Mouse (Mus musculus): ENCODE results near the gene Cox10.
"Not testable (repeated sequence)": the region's sequence is repeated elsewhere in the genome, so short reads cannot be mapped to it uniquely, and the experiment has no call there.

Cox10 gene
- long read RNA-seq, experiment 1, transcript Cox10-201 (7 exons, 2,915 nt), result major isoform, 24 of 30 reads
- long read RNA-seq, experiment 1, partial matches to known transcripts, result 3 of 30 reads
- long read RNA-seq, experiment 1, other reads (novel, unspliced or antisense), result 2 of 30 reads
- long read RNA-seq, experiment 2, transcript Cox10-201 (7 exons, 2,915 nt), result major isoform, 31 of 36 reads
- long read RNA-seq, experiment 2, partial matches to known transcripts, result 0 of 36 reads
- long read RNA-seq, experiment 2, other reads (novel, unspliced or antisense), result 5 of 36 reads

GRCm38 (mm10) chr11:64078956-64079726 is at the start of gene Cox10:
Gene Cox10, minus strand, starts transcription at chr11:64079468.
- intact Hi-C loops (cut with DNase I), result loop anchor here (2.0 kb wide), 1 partner anchor 154 kb away; no protein-coding TSS in a partner anchor

GRCm38 (mm10) chr11:64128016-64128415 is 48.7 kb upstream of the Cox10 start:
- intact Hi-C loops (cut with DNase I), result no loop called here

GRCm38 (mm10) chr11:64125471-64125870 is 46.2 kb upstream of the Cox10 start:
- intact Hi-C loops (cut with DNase I), result no loop called here

DNA sequence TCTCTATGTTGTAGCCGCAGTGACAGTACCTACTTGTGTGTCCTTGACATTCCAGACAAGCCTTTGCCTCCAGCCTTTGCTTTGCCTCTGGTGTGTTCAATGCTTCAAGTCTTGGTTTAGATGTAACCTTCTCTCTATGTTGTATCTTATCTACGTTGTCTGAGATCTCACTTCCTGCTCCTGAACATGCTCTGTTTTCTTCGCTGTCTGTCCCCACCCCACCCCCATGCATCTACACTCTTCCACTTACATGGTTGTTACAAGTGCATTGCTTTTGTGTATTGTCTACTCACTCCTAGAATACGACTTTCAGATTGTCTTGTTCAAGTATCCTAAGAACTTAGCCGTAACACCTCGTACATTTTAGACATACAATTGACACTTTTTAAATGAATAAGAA is 43.9 kb upstream of the Cox10 start:
- intact Hi-C loops (cut with DNase I), result not testable (repeated sequence)

- intact Hi-C loops (cut with DNase I), result no loop called here
Observed at GRCm38 (mm10) chr11:64116711-64117110, 37.4 kb upstream of the Cox10 start.

DNA sequence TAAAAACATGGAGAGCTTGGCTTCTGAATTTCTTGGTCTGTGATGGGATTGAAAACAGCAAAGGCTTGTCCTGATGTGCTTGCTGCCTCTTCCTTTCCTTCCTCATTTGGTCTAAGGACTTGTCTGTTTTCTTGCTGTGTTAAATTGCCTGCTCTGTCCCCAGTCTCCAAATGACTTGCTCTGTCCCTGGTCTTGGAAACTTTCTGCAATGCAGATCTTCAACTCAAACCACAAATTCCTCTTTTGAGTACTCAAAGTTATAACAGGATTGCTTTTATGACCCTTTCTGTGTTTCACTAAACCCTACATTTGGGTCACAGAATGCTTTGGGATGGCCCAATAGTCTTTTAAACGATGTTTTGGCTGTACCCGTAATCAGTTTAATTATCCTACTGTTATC is 36.6 kb upstream of the Cox10 start:
- intact Hi-C loops (cut with DNase I), result no loop called here

- intact Hi-C loops (cut with DNase I), result no loop called here
Observed at GRCm38 (mm10) chr11:64115101-64115500, 35.8 kb upstream of the Cox10 start.

GRCm38 (mm10) chr11:64100060-64100459 is 20.8 kb upstream of the Cox10 start:
- intact Hi-C loops (cut with DNase I), result no loop called here

DNA sequence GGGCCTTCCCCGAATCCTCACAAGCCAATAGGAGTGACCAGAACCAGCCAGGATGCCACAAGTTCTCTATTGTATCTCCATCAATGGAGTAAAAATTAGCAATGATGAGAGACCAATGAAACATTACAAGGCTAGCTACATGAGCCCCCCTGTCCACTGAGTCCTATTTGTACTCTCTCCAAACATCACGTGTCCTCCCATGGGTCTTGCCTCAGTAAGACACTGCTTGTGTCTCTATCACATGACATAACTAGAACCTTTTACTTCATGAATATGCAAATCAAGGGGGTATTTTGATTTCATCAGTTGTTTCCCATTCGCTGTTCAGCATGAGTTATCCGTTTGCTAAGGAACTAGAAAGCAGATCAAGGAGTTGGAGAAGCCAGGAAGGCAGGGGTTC is 13.8 kb upstream of the Cox10 start:
- intact Hi-C loops (cut with DNase I), result no loop called here

GRCm38 (mm10) chr11:64091150-64091549 is 11.9 kb upstream of the Cox10 start:
- intact Hi-C loops (cut with DNase I), result no loop called here

- intact Hi-C loops (cut with DNase I), result no loop called here
Observed at GRCm38 (mm10) chr11:64089682-64090081, 10.4 kb upstream of the Cox10 start.

DNA sequence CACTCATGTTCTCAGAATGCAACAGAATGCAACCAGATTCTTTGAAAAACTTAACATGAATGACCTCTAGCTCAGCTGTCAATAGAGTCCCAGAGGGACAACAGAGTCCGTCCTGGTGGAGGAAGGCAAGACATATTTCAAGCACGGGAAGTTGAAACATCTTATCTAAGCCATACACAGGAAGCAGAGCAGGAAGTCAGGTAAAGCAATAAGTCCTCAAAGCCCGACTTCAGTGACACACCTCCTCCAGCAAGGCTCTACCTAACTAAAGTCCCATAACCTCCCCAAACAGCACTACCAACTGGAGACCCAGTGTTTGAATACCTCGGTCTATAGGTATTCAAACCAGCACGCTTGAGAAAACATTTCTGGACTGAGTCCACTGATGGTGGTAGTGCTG is 6.6 kb upstream of the Cox10 start:
- intact Hi-C loops (cut with DNase I), result no loop called here

DNA sequence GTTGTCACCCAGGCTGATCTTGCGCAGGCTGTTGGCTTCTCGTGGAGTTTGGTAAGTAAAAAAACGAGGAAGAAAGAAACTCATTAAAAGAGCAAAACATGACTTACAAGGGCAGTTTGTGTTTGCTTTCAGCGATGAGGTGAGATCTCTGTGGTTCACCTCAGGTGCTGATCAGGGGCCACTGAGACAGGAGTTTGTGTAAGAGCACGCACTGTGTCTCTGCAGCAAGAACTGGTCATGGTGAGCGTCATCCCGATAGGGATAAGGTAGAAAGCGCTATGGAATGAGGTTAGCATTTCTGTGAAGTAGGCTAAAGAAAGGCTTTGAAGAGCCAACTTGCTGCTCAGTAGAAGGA is 436 bp upstream of the Cox10 start:
- intact Hi-C loops (cut with DNase I), result loop anchor here (2.0 kb wide), 1 partner anchor 155 kb away; no protein-coding TSS in a partner anchor

DNA sequence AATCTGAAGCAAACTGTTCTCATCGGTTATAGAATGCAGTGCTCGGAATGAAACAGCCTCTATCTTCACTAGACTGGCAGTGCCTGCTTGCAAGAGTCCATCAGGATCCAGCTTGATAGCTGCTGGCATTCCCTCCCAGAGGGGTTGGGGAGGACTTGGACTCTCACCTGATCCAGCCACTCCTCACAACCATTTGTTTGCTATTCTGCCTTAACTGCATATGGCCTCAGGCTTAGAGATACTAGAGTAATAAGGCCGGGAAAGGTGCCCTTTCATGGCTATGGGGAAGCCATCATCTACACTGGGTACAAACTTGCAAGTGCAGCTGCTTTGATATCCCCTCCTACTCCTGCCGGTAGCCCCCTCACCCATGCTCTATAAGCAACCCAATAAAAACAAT is 3.1 kb downstream of the Cox10 start:
- intact Hi-C loops (cut with DNase I), result no loop called here

DNA sequence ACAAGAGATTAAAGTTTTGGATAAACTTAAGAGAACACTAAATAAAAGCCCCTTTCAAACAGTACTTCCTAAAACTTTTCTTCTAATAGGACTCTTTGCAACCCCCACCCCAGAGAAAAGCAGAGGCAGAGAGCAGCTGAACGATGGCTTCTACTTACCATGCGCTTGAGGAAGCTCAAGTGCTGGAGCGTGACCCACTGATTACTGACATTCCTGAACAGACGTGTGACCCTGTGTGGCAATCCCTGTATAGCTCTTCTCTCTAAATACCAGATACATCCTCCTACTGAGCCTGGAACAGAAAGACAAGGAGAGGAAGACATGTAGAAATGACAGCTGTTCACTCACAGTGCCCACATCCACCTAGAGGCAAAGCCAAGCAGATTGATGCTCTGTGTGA is 5.9 kb downstream of the Cox10 start:
- intact Hi-C loops (cut with DNase I), result no loop called here

- intact Hi-C loops (cut with DNase I), result no loop called here
Observed at GRCm38 (mm10) chr11:64071536-64071935, 7.7 kb downstream of the Cox10 start.

DNA sequence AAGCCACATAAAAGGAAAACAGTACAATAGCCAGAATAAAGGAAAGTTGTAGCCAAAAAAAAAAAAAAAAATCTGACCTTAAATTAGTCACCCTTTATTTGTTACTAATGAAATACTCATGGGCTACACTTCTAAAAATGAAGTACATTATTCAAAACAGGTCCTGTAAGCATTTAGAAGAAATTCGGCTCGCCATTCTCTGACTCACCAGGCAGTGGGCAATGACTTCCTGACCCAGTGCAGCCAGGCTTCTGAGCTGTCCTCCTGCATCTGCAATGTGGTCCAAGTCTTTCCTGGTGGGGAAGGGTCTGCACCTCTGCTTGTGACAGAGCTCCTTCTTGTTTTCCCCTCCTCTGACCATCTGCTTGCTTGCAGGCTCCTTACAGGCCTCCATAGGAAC is 13.3 kb downstream of the Cox10 start:
- intact Hi-C loops (cut with DNase I), result no loop called here

DNA sequence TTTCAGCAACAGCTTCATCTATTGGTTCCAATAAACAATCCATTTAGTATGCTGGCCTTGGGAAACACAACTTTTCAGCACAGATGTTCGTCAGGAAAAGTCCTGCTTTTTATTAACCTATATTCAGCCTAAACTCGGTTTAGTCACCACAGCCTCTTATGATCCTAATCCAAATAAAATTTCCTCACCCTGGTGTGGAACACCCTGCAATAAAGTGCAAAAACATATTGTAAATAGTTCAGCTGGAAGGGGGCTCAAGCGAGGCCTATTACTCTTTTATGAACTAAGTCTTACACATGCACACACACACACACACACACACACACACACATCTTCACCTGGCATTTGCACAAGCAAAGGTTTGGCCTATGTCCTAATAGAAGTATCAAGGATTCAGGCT is 16.1 kb downstream of the Cox10 start:
- intact Hi-C loops (cut with DNase I), result no loop called here

DNA sequence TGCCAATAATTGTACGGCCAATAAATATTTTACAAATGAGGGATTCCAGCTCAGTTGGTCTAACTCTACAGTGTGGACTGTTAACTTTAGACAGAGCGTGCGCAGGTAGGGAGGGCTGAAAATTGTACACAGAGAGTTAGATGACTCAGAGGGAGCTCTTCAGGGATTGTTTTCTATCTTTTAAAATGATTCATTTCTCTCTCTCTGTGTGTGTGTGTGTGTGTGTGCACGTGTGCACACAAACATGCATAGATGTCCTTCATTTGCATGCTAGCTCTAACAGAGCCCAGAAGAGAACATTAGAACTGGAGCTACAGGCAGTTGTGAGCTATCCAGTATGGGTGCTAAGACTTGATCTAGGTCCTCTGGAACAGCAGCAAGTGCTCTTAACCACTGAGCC is 17.0 kb downstream of the Cox10 start:
- intact Hi-C loops (cut with DNase I), result no loop called here

GRCm38 (mm10) chr11:64059305-64059704 is 20.0 kb downstream of the Cox10 start:
- intact Hi-C loops (cut with DNase I), result no loop called here

- intact Hi-C loops (cut with DNase I), result no loop called here
Observed at GRCm38 (mm10) chr11:64058474-64058873, 20.8 kb downstream of the Cox10 start.

- intact Hi-C loops (cut with DNase I), result no loop called here
Observed at GRCm38 (mm10) chr11:64053371-64053770, 25.9 kb downstream of the Cox10 start.

All from adrenal gland (tissue).